Mouse (Mus musculus) cerebellum, adult 11 months (tissue): Measurements from ENCODE around the gene Sds.

Source experiments
- DNase-seq: peaks from one replicate; pipeline ENCODE4 v3.0.0; 2022

Gene Sds

GRCm38 (mm10) chr5:120440733-120441132 is 35.6 kb upstream of the Sds start:
- DNase-seq: peak; percentile 87

GRCm38 (mm10) chr5:120447305-120447704 is 29.0 kb upstream of the Sds start:
- DNase-seq: no peak

- no peak for DNase-seq
These were observed 21.5 kb upstream of the Sds start for GRCm38 (mm10) chr5:120454756-120455337.

GRCm38 (mm10) chr5:120456253-120456652 is 20.1 kb upstream of the Sds start:
- no peak for DNase-seq

GRCm38 (mm10) chr5:120456841-120457554 is 19.3 kb upstream of the Sds start:
- no peak for DNase-seq

- DNase-seq: peak; percentile 46
These were observed 18.7 kb upstream of the Sds start for GRCm38 (mm10) chr5:120457628-120458027.

- DNase-seq: no peak
These were observed 17.2 kb upstream of the Sds start for GRCm38 (mm10) chr5:120459133-120459532.

- no peak for DNase-seq
These were observed 14.4 kb upstream of the Sds start for GRCm38 (mm10) chr5:120461902-120462301.

GRCm38 (mm10) chr5:120464321-120464720 is 12.0 kb upstream of the Sds start:
- no peak for DNase-seq

- DNase-seq: no peak
These were observed 11.3 kb upstream of the Sds start for GRCm38 (mm10) chr5:120465062-120465461.

- no peak for DNase-seq
These were observed 10.5 kb upstream of the Sds start for GRCm38 (mm10) chr5:120465860-120466259.

GRCm38 (mm10) chr5:120467026-120467425 is 9.3 kb upstream of the Sds start:
- DNase-seq: no peak

- DNase-seq: no peak
These were observed 8.0 kb upstream of the Sds start for GRCm38 (mm10) chr5:120468336-120468735.

GRCm38 (mm10) chr5:120468830-120469229 is 7.5 kb upstream of the Sds start:
- DNase-seq: no peak

GRCm38 (mm10) chr5:120471538-120471937 is 4.8 kb upstream of the Sds start:
- DNase-seq: no peak

GRCm38 (mm10) chr5:120472770-120473169 is 3.6 kb upstream of the Sds start, which contains the start of gene Sdsl:
Sdsl (minus strand) TSS chr5:120472810.
- no peak for DNase-seq

- no peak for DNase-seq
These were observed 3.0 kb upstream of the Sds start for GRCm38 (mm10) chr5:120473361-120473760.

- DNase-seq: no peak
These were observed 465 bp upstream of the Sds start for GRCm38 (mm10) chr5:120475861-120476260.

- no peak for DNase-seq
These were observed 1.7 kb downstream of the Sds start for GRCm38 (mm10) chr5:120477993-120478392.

GRCm38 (mm10) chr5:120479538-120479937 is 3.2 kb downstream of the Sds start:
- no peak for DNase-seq

- DNase-seq: no peak
These were observed 4.9 kb downstream of the Sds start for GRCm38 (mm10) chr5:120481205-120481604.

- no peak for DNase-seq
These were observed 7.1 kb downstream of the Sds start for GRCm38 (mm10) chr5:120483399-120483798.

- no peak for DNase-seq
These were observed 11.5 kb downstream of the Sds start for GRCm38 (mm10) chr5:120487844-120488243.

- peak; percentile 54 for DNase-seq
These were observed 14.4 kb downstream of the Sds start for GRCm38 (mm10) chr5:120490679-120491192.
